Mouse (Mus musculus): ENCODE data around the gene Gcdh. TPM values are rescaled to one million over a fixed set of nuclear protein-coding genes. Genes with fewer than 3 reads are reported as not detected.

Gene Gcdh
- polyA plus RNA-seq, 1 experiment from 2014 or later: 31.8 TPM

GRCm38 (mm10) chr8:84907037-84907436 lies 13.3 kb upstream of the Gcdh start:
- no peaks in the 10 kb centered on the region for H3K36me3 ChIP-seq (ENCODE audit: control insufficient read depth, insufficient read depth, low read length)
- no peaks in the 10 kb centered on the region for H3K9me3 ChIP-seq (ENCODE audit: control insufficient read depth, low read length)
- no peak overlapping the region for H3K9ac ChIP-seq (ENCODE audit: low read length)
- H3K27ac ChIP-seq (ENCODE audit: low read depth, low read length): no peak overlapping the region
- H3K4me1 ChIP-seq (ENCODE audit: control insufficient read depth, insufficient read depth, low read length): peaks cover 14% of the 10 kb centered on the region
- H3K27me3 ChIP-seq (ENCODE audit: control insufficient read depth, insufficient read depth, low read length): peaks cover 23% of the 10 kb centered on the region
- H3K4me2 ChIP-seq: no peak overlapping the region
- DNase-seq (ENCODE audit: low spot score, missing footprints) (no peak), ATAC-seq (ENCODE audit: low FRiP score) (no peak)
- H3K4me3 ChIP-seq (ENCODE audit: low read depth, low read length): no peak overlapping the region
- WGBS: 91% methylated on average over 9 of the region's 9 CpGs

DNA sequence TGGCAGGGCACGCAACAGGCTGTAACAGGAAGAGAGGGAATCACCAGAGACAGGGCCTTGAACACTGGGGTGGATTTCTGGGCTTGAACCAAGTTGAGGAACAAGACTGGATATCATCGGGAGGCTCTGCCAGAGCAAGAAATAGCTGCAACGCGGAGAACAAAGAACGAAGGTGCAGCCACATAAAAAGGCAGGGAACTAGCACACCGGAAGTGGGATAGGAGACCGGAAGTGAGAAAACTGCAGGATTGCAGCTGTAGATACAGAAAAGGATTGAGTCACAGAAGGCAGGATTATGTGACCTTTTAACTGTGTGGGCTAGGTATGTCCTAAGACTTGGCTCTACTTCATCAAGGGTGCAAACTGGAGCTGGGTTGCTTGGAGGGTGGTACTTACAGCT lies 10.6 kb upstream of the Gcdh start:
- WGBS: 91% methylated on average over 7 of the region's 7 CpGs
- Histone ChIP-seq H3K27me3 (ENCODE audit: control insufficient read depth, insufficient read depth, low read length) (peaks cover 8% of the 10 kb centered on the region), H3K36me3 (ENCODE audit: control insufficient read depth, insufficient read depth, low read length) (no peaks in the 10 kb centered on the region), H3K27ac (ENCODE audit: low read depth, low read length) (no peak overlapping the region), H3K9ac (ENCODE audit: low read length) (no peak overlapping the region), H3K4me1 (ENCODE audit: control insufficient read depth, insufficient read depth, low read length) (peaks cover 14% of the 10 kb centered on the region), H3K4me2 (no peak overlapping the region), H3K9me3 (ENCODE audit: control insufficient read depth, low read length) (no peaks in the 10 kb centered on the region), H3K4me3 (ENCODE audit: low read depth, low read length) (no peak overlapping the region)
- DNase-seq (ENCODE audit: low spot score, missing footprints): no peak
- ATAC-seq (ENCODE audit: low FRiP score): no peak

- H3K36me3 ChIP-seq (ENCODE audit: control insufficient read depth, insufficient read depth, low read length): no peaks in the 10 kb centered on the region
- DNase-seq (ENCODE audit: low spot score, missing footprints) (peak; percentile 99), ATAC-seq (ENCODE audit: low FRiP score) (peak; percentile 90)
- under 1% methylated on average over 67 of the region's 68 CpGs for WGBS
- H3K9me3 ChIP-seq (ENCODE audit: control insufficient read depth, low read length): no peaks in the 10 kb centered on the region
- peak overlapping the region; percentile 83 for H3K4me2 ChIP-seq
- peak overlapping the region; percentile 48 for H3K4me3 ChIP-seq (ENCODE audit: low read depth, low read length)
- no peak overlapping the region for H3K27ac ChIP-seq (ENCODE audit: low read depth, low read length)
- H3K9ac ChIP-seq (ENCODE audit: low read length): peak overlapping the region; percentile 66
- H3K27me3 ChIP-seq (ENCODE audit: control insufficient read depth, insufficient read depth, low read length): peaks cover 6% of the 10 kb centered on the region; the same call in 1 of the 2 replicates
- H3K4me1 ChIP-seq (ENCODE audit: control insufficient read depth, insufficient read depth, low read length): peaks cover 7% of the 10 kb centered on the region; the same call in 1 of the 2 replicates
Observed at GRCm38 (mm10) chr8:84902920-84903661, 9.4 kb upstream of the Gcdh start.

GRCm38 (mm10) chr8:84902367-84902919 lies 8.7 kb upstream of the Gcdh start:
- Histone ChIP-seq H3K36me3 (ENCODE audit: control insufficient read depth, insufficient read depth, low read length) (no peaks in the 10 kb centered on the region), H3K4me1 (ENCODE audit: control insufficient read depth, insufficient read depth, low read length) (peaks cover 7% of the 10 kb centered on the region; the same call in 1 of the 2 replicates), H3K27ac (ENCODE audit: low read depth, low read length) (no peak overlapping the region), H3K4me3 (ENCODE audit: low read depth, low read length) (peak overlapping the region; percentile 48), H3K27me3 (ENCODE audit: control insufficient read depth, insufficient read depth, low read length) (peaks cover 6% of the 10 kb centered on the region; the same call in 1 of the 2 replicates), H3K9ac (ENCODE audit: low read length) (peak overlapping the region; percentile 66), H3K4me2 (peak overlapping the region; percentile 83), H3K9me3 (ENCODE audit: control insufficient read depth, low read length) (no peaks in the 10 kb centered on the region)
- ATAC-seq (ENCODE audit: low FRiP score): no peak
- no peak for DNase-seq (ENCODE audit: low spot score, missing footprints)
- 3% methylated on average over 24 of the region's 24 CpGs for WGBS

DNA sequence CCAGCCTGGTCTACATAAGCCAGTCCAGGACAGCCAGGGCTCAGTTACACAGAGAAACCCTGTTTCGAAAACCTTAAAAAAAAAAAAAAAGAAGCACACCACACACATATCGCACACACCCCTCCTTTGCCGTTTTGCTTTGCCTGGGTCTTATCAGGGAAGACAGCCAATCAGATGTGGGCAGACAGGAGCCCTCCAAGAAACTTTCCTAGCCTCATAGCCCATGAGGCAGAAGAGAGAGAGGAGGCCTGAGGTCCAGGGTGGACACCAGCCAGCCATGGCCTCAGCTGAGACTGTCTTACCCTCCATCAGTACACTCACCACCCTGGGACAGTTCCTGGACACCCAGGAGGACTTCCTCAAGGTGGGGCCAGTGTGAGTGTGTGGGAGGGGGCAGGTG lies 8.0 kb upstream of the Gcdh start, which contains the start of gene Klf1:
Gene Klf1 (plus strand): TSS at position 177 of the 400 bp plus-strand sequence.
- 80% methylated on average over 3 of the region's 3 CpGs for WGBS
- DNase-seq (ENCODE audit: low spot score, missing footprints) (no peak), ATAC-seq (ENCODE audit: low FRiP score) (no peak)
- Histone ChIP-seq H3K4me3 (ENCODE audit: low read depth, low read length) (peak within 1 kb of the TSS; percentile 48), H3K36me3 (ENCODE audit: control insufficient read depth, insufficient read depth, low read length) (no peaks in the 10 kb centered on the region), H3K9ac (ENCODE audit: low read length) (peak within 1 kb of the TSS; percentile 66), H3K9me3 (ENCODE audit: control insufficient read depth, low read length) (no peaks in the 10 kb centered on the region), H3K4me1 (ENCODE audit: control insufficient read depth, insufficient read depth, low read length) (peaks cover 7% of the 10 kb centered on the region; the same call in 1 of the 2 replicates), H3K27ac (ENCODE audit: low read depth, low read length) (no peak within 1 kb of the TSS; the same call in 1 of the 2 replicates), H3K27me3 (ENCODE audit: control insufficient read depth, insufficient read depth, low read length) (peaks cover 6% of the 10 kb centered on the region; the same call in 1 of the 2 replicates), H3K4me2 (peak within 1 kb of the TSS; percentile 83)

DNA sequence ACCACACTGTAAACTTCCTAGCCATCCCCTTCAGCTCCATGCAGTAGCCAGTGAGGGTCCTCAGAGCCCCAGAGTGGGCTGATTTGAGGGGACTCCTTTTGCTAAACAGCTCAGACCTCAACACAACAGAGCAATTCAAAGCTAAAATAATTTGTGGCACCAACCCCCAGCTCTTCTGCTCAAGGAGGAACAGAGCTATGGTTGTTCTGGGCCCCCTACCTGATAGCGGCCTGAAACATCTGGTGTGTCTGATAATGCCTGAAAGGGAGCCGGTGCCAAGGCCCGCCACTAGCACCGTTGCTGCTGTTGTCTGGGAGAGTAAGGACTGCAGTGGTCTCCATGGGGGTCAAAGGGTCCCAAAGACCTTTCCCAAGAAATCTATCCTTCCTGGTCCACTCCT lies 7.3 kb upstream of the Gcdh start:
- Histone ChIP-seq H3K36me3 (ENCODE audit: control insufficient read depth, insufficient read depth, low read length) (no peaks in the 10 kb centered on the region), H3K27me3 (ENCODE audit: control insufficient read depth, insufficient read depth, low read length) (peaks cover 6% of the 10 kb centered on the region; the same call in 1 of the 2 replicates), H3K27ac (ENCODE audit: low read depth, low read length) (no peak overlapping the region; the same call in 1 of the 2 replicates), H3K4me3 (ENCODE audit: low read depth, low read length) (no peak overlapping the region), H3K9me3 (ENCODE audit: control insufficient read depth, low read length) (no peaks in the 10 kb centered on the region), H3K9ac (ENCODE audit: low read length) (no peak overlapping the region), H3K4me1 (ENCODE audit: control insufficient read depth, insufficient read depth, low read length) (peaks cover 7% of the 10 kb centered on the region; the same call in 1 of the 2 replicates), H3K4me2 (no peak overlapping the region)
- ATAC-seq (ENCODE audit: low FRiP score) (no peak), DNase-seq (ENCODE audit: low spot score, missing footprints) (no peak)
- 56% methylated on average over 4 of the region's 4 CpGs for WGBS

DNA sequence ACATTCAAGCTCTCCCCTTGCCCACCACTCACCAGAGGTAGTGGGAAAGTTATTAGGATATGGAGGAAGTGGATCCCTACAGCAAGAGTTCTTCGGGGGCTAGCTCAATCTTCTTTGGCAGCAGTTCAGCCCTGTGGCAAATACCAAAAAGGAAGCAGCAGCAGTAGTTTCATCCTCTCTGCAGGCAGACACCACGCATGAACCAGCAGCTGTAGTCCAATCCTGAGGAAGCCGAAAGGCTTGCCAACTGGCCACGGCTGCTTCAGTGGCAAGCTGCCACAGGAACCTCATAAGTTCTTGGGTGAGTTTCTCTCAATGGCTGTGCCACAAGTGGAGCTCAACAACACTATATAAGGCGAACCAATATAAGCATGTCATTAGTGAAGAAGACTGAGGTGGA lies 2.2 kb upstream of the Gcdh start:
- no peak overlapping the region for H3K4me3 ChIP-seq (ENCODE audit: low read depth, low read length)

DNA sequence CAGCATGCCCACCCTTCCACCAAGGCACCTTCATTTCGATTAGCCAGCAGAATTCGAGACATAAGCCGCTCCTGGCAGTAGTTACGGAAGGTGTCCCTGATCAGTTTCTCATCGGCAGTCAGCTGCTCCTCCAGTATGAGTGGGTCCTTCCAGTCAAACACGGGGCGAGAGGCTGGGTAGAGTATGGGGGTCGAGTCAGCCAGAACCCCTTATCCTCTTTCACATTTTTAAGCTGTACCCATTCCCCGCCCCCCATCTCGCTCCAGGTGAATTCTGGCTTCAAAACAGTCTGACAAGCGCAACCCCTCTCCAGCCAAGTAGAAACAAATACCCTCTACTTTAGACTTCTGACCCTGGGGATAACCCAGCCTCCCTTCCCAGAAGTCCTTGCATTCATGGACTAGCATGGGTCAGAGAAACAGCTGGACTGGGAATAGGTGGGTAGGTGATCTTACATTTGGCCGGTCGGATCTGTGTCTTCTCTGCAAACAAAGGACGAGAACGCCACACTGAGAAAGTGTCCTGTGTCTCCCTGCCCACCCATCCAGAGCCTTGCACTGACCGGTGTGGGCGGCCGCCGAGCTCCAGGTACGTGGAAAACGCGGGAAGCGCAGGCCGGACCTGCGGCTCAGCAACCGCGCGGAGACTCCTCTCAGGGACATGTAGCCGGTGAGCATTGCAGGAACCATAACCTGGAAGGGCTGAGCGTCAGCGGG lies 570 bp downstream of the Gcdh start:
- no peaks in the 10 kb centered on the region for H3K9me3 ChIP-seq (ENCODE audit: control insufficient read depth, low read length)
- H3K27ac ChIP-seq (ENCODE audit: low read depth, low read length): no peak overlapping the region
- no peaks in the 10 kb centered on the region for H3K27me3 ChIP-seq (ENCODE audit: control insufficient read depth, insufficient read depth, low read length)
- ATAC-seq (ENCODE audit: low FRiP score) (no peak; the same call in 1 of the 2 replicates), DNase-seq (ENCODE audit: low spot score, missing footprints) (no peak)
- H3K9ac ChIP-seq (ENCODE audit: low read length): peak overlapping the region; percentile 67
- no peaks in the 10 kb centered on the region; the same call in 1 of the 2 replicates for H3K36me3 ChIP-seq (ENCODE audit: control insufficient read depth, insufficient read depth, low read length)
- peaks cover 5% of the 10 kb centered on the region for H3K4me1 ChIP-seq (ENCODE audit: control insufficient read depth, insufficient read depth, low read length)
- H3K4me3 ChIP-seq (ENCODE audit: low read depth, low read length): peak overlapping the region; percentile 59
- 13% methylated on average over 31 of the region's 31 CpGs for WGBS
- H3K4me2 ChIP-seq: peak overlapping the region; percentile 80

More for the DNA sequence above, 2.2 kb upstream of the Gcdh start:
- Histone ChIP-seq H3K4me2 (no peak overlapping the region), H3K4me1 (ENCODE audit: control insufficient read depth, insufficient read depth, low read length) (peaks cover 5% of the 10 kb centered on the region), H3K27ac (ENCODE audit: low read depth, low read length) (no peak overlapping the region), H3K36me3 (ENCODE audit: control insufficient read depth, insufficient read depth, low read length) (no peaks in the 10 kb centered on the region; the same call in 1 of the 2 replicates), H3K9ac (ENCODE audit: low read length) (no peak overlapping the region), H3K27me3 (ENCODE audit: control insufficient read depth, insufficient read depth, low read length) (no peaks in the 10 kb centered on the region), H3K9me3 (ENCODE audit: control insufficient read depth, low read length) (no peaks in the 10 kb centered on the region)
- WGBS: 88% methylated on average over 5 of the region's 5 CpGs
- no peak for DNase-seq (ENCODE audit: low spot score, missing footprints)
- ATAC-seq (ENCODE audit: low FRiP score): no peak
